Mouse (Mus musculus) CH12.LX (cell line): ENCODE measurements around the gene Vps26a.
A peak's percentile ranks its signal among the peaks of the same experiment; 100 is the strongest.

Experiments used
- CHD1 ChIP-seq: IDR thresholded peaks from 2 replicates; pipeline ENCODE4 v1.6.1; 2012; ENCODE audit warnings: low read depth, low read length, improper control_type of control experiment, inconsistent platforms
- CTCF ChIP-seq, 2 experiments: IDR thresholded peaks in 1 of 2; conservative IDR thresholded peaks in 1 of 2; 2 replicates each; pipeline ENCODE4 v1.5.1; 2011 to 2012; ENCODE audit warnings: low read depth in 2 of 2, low read length in 2 of 2, improper control_type of control experiment in 1 of 2, inconsistent platforms in 1 of 2, mild to moderate bottlenecking in 1 of 2, moderate library complexity in 1 of 2
- EP300 ChIP-seq: IDR thresholded peaks from 2 replicates; pipeline ENCODE4 v1.6.1; 2011; ENCODE audit warnings: low read length, improper control_type of control experiment
- JUND ChIP-seq: conservative IDR thresholded peaks from 2 replicates; pipeline ENCODE4 v1.6.1; 2011; ENCODE audit warnings: low read depth, low read length, improper control_type of control experiment
- MAX ChIP-seq: IDR thresholded peaks from 2 replicates; pipeline ENCODE4 v1.6.1; 2011; ENCODE audit warnings: low read length, improper control_type of control experiment
- POLR2A ChIP-seq: IDR thresholded peaks from 2 replicates; pipeline ENCODE4 v1.6.1; 2011; ENCODE audit warnings: low read depth, mild to moderate bottlenecking, improper control_type of control experiment, low read length
- RAD21 ChIP-seq: IDR thresholded peaks from 2 replicates; pipeline ENCODE4 v1.6.1; 2011; ENCODE audit warnings: low read depth, mild to moderate bottlenecking, low read length, improper control_type of control experiment, moderate library complexity
- ZNF384 ChIP-seq: IDR thresholded peaks from 2 replicates; pipeline ENCODE4 v1.6.1; 2012; ENCODE audit warnings: low read depth, low read length, improper control_type of control experiment, inconsistent platforms

DNA sequence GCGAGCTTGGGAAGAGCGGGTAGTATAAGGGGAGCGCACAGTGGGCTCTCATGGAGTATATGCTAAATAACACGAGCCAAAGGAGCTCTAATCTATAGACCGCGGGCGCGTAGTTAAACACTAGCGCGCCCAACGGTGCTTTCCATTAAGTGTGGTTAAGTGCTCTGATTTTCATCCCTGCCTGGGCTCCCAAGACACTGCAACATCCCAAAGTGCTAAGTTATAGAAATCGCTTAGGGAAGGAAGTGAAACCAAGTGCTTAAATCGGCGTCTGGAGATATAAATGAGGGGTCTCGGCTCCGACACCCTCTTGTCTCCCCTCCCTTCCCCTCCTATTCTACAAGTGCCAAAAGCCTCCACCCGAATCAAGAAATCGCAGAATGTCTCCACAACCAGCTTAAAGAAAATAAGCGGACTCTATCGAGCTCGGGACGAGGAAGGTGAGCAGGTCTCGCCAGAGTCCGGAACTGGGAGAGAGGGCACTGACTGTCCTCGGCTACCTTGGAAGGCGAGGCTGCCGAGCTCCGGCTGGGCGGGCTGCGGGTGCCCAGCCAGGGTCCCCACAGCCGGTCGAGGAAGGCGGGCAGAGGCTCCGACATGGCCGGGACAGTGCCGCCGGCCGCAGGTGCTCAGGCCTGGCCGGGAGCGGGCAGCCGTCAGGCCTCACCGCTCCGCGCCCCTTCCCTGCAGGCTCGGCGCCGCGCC is 575 bp downstream of the Vps26a start:
- TF ChIP-seq ZNF384 (no peak), CHD1 (0 out of 2 replicates have a peak, but pooled peaks have one; percentile 46), CTCF (conservative IDR thresholded peaks at IDR 0.05 in 1 of 2, IDR thresholded peaks at IDR 0.05 in 1 of 2; ENCODE audit: low read depth in 2 of 2, low read length in 2 of 2) (no peak), POLR2A (no peak), EP300 (peak; percentile 42), MAX (peak; percentile 47; the same call in 1 of the 2 replicates), JUND (no peak), RAD21 (no peak)
